Mouse (Mus musculus): Measurements from ENCODE around the gene Ninj1.

The Ninj1 gene

GRCm38 (mm10) chr13:49187288-49188218, at the start of gene Ninj1:
Gene Ninj1 (plus strand): TSS chr13:49187485.
- peak; percentile 82 for DNase-seq

GRCm38 (mm10) chr13:49140567-49140966, 46.7 kb upstream of the Ninj1 start:
- DNase-seq: no peak

DNA sequence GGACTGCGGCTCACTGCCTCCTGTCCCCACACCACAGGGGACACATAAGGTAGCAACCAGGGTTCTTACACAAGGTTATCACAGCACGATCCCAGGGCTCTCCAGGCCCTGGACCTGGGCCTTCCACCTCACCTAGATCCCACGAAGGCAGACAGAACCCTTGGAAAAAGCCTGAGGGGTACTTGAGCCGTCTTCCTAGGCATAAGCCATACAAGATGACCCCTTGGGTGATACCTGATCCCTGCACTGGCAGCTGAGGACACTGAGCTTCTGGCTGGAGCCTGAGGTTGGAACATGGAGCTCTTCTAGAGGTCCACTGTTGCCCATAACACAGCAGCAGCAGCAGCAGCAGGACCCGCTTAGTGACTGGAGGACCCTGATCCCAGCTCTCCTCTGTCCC, 44.9 kb upstream of the Ninj1 start:
- no peak for DNase-seq

GRCm38 (mm10) chr13:49143323-49143722, 44.0 kb upstream of the Ninj1 start:
- DNase-seq: no peak

DNA sequence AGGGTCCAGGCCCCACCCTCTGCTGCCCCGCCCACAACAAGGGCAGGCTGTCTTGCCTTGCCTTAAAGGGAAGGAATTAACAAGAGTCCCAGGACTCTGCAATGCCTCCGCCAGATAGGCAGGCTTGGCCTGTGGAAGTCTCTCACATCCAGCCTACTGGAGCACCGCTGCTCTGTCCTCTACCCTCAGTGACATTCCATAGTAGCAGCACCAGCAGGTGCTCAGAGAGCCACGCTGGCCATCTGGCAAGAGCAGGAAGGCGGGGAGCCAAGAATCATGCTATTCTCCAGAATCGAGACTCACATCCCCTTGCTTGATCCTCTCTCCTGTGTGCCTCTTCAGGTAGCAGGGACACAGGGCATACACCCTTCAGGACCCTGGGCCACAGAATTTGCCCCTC, 42.8 kb upstream of the Ninj1 start:
- no peak for DNase-seq

DNA sequence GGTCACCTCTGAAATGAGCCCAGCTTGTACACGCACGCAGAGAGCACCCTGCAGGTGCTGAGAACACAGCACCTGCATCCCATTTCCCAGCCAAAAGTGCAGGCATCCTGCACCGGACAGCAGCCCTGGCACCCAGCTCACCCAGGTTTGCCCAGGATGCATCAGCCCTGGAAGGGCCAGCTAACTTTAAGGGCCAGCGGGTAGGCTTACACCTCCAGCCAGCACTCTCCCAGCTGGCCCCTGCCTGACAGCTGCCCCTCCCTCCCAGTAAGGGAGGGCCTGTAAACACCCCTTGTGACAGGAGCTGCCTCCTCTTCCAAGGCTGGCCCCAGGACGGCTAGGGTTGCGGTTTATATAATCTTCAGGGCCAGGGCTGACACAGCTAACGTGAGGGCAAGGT, 41.9 kb upstream of the Ninj1 start:
- DNase-seq: no peak

GRCm38 (mm10) chr13:49146040-49146697, 41.1 kb upstream of the Ninj1 start:
- DNase-seq: no peak

- no peak for DNase-seq
These were observed 40.6 kb upstream of the Ninj1 start for GRCm38 (mm10) chr13:49146698-49147006.

DNA sequence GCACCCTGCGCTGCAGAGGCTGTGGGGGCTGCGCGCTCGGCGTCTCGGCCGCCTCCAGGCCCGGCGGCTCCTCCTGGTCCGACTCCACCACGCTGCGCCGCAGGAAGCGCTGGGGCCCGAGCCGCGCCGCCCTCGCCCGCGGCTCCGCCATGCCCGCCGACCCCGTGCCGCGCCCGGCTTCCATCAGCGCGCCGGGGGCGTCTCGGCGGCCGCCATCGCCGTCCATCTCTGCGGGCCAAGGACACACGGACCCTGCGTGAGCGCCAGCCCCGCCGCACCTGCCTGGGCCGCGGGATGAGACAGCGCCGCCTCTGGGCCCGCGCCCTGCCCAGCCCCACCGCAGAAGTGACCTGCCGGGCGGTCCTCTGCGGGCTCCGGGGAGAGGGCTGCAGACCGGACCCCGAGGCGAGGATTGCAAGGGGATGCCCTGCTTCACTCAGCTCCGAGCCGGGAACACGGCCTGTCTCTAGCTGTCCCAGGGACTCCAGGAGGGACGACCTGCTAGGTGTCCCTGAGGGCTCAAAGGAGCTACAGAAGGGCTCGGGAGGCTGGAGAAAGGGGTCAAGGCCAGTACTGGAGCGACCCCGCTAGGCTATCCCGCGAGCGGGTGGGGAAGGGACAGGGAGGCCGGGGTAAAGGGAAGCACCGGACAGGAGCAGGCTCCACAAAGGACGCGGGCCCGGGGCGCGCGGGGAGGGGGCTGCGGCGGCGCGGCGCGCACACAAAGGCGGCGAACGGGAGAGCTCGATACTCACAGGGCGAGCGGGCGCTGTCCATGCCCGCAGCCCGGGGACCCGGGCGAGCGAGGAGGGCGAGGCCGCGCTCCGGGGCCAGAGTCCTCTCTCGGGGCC, 40.1 kb upstream of the Ninj1 start:
- DNase-seq: peak; percentile 79

DNA sequence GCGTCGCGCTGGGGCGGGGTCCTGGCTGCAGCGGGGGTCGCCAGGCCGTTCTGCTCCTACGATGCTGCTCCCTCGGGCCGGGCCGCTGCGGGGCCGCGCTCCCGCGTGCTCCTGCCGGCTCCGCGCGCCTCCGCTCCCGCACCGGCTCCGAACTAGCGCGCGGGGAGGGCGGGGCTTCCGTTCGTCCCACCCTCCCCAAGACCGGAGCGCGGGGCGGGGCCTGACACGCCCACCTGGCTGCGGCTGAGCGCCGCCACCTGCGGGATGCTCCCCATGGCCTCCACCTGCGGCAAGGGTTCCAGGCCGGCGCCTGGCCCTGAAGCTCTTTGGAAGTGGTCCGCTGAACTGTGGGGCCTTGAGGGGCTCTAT, 39.4 kb upstream of the Ninj1 start, which contains the start of gene Wnk2:
Gene Wnk2 (minus strand): TSS at position 157 of the 369 bp plus-strand sequence.
- peak; percentile 88 for DNase-seq

DNA sequence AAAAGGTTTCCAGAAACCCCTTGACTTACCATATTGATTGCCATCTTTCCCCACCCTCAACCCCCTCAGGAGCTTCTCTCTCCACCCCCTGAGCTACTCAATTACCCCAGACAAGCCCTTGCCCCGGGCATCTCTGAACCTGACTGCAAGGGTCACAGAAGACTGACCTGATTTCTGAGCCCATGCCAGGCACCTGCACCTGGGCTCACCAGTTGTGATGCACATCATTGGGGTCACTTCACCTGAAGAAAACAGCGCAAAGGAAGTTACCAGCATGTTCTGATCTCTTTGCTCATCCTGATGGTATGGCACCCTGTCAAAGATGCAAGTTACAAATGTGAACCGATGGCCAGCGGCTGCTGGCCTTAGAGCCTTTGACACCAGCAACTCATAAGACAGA, 38.6 kb upstream of the Ninj1 start:
- DNase-seq: no peak

DNA sequence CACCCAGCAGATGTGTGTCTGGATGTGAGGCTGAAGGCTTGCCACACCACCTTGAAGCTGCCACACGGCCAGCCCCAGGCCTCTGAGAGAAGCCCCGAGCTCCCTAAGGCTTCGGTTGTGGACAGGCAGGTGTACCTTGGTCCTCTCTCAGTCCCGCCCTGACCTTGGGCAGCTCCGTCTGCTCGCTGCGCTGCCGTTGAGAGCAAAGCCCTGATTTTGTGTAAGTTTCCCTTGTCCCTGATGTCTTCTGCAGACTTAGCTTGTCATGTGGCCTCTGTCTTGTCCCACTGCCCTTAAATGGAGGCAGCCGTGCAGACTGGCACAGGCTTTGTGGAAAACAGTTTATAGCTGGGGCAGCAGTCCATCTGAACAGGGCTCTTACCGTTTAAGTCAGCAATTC, 33.3 kb upstream of the Ninj1 start:
- DNase-seq: no peak

DNA sequence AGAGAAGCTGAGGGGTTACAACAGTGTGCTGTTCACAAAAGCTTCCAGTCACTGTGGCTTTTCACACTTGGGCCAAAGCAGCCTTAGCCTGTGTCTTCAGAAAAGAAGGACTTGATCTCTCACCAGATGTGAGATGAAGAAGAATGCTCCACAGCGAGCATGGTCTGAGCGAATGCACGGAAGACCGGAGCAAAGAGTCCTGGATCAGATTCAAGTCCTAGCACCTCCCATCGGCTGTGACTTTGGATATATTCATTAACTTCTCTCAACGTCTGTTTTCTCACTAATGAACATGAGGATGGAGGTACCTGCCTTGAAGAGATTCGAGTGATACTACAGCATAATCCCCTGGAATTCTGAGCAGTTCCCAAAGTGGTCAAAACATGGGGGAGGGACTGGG, 32.7 kb upstream of the Ninj1 start:
- DNase-seq: no peak

DNA sequence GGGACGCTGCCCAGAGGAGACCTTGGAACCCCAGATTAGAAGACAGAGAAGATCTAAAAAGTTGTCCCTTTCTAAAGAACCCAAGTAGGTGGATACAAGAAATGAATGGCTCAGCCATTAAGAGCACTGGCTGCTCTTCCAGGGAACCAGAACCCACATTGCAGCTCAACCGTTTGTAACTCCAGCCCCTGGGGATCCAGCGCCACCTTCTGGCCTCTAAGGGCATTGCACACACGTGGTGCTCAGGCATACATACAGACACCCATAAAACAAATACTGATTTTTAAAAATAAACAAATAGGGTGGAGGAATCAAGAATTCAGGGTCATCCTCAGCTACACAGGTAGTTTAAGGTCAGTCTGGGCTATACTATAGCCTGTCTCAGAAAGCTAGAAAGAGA, 30.6 kb upstream of the Ninj1 start:
- DNase-seq: no peak

DNA sequence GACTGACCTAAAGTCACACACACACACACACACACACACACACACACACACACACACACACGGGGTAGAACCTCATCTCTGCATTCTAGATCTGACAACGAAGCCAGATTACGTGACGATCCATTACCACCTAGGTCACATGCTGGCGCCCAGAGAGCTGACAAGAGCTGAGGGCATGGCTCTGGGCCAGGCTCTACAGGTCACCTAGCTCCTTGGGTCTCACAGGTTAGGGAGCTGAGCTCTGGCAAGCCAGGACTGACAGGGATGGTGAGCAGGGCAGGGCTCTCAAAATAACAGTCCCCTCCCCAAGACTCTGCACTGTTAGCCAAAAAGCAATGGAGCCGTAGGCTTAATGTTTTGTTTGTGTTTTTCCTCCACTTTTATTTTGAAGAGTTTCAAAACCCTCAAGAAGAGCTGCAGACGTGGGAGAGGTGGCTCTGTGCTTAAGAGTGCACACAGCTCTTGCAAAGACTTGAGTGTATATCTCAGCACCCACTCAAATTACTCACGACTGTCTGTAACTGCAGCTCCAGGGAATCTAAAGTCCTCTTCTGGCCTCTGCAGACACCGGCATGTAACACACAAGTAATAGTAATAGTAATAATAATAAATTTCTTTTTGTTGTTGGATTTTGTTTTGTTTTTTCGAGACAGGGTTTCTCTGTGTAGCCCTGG, 29.1 kb upstream of the Ninj1 start:
- DNase-seq: peak; percentile 29

DNA sequence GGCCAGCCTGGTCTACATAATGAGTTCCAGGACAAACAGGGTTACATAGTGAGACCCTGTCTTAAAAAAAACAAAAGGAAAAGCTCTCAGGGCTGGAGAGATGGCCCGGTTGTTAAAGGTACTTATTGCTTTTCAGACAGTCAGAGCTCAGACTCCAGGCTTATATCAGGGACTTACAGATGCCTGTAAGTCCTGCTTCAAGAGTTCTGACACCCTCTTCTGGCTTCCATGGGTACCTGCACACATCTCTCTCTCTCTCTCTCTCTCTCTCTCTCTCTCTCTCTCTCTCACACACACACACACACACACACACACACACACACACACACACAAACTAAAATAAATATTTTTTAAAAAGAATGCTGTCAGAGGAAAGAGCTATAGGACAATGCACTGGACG, 26.0 kb upstream of the Ninj1 start:
- no peak for DNase-seq

GRCm38 (mm10) chr13:49162722-49163121, 24.6 kb upstream of the Ninj1 start:
- no peak for DNase-seq

GRCm38 (mm10) chr13:49163645-49164044, 23.6 kb upstream of the Ninj1 start:
- DNase-seq: no peak

- no peak for DNase-seq
These were observed 20.2 kb upstream of the Ninj1 start for GRCm38 (mm10) chr13:49167081-49167480.

GRCm38 (mm10) chr13:49169448-49170207, 17.7 kb upstream of the Ninj1 start:
- peak; percentile 79 for DNase-seq

DNA sequence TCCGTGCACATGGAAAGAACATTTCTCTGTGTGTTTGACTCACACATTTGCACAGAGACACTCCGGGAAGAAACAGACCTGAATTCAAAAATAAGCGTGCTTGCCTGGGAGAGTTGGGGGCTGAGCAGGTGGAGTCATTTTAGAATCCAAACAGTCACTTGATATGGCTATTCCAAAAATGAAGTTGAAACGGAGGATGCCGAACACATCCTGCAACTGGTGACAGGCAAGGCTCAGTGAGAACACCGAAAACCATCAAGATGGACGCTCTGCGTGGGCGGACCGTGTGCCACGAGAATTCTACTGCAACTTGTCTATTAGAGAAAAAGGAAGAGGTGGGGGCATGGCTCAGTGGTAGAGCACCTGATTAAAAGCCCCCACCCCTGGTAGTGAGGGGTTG, 16.7 kb upstream of the Ninj1 start:
- peak; percentile 49 for DNase-seq

- peak; percentile 19 for DNase-seq
These were observed 15.6 kb upstream of the Ninj1 start for GRCm38 (mm10) chr13:49171729-49172128.

Measured in right cerebral cortex, adult 18-20 months (tissue).